13 mouse cellular contexts compared by ENCODE assay signal in the genomic region with DNA sequence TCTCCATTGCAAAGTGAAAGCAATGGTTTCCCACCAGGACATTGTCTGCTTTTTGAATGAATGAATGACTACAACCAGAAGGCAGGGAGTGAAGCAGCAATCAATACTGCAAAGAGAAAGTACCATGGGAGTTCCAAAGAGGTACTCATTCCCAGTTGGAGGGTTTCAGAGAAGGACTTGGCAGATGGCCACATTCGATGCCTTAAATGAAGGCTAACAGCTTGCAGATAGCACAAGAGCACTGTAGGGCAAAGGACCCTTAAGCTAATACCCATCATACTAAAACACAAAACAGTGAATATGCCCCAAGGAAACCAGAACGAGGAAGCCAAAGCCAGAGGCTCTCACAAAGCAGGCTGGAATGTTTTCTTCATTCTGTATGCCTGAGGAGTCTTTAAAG.
"Had no signal": no experiment of that assay in that cellular context is flagged by ENCODE, and none has a peak within 500 bp of the region (broad histone marks: within the 10 kb centered on the region; RNA-seq: fewer than 3 reads in every experiment).

No protein-coding gene starts in this region.

- H3K4me1 ChIP-seq: kidney, embryonic 15.5 days; limb, embryonic 13.5 days; midbrain, embryonic 10.5 days; neural tube, embryonic 15.5 days had no signal

- H3K36me3 ChIP-seq: kidney, embryonic 15.5 days; limb, embryonic 13.5 days; midbrain, embryonic 10.5 days; neural tube, embryonic 15.5 days had no signal

- H3K4me2 ChIP-seq: kidney, embryonic 15.5 days; limb, embryonic 13.5 days; neural tube, embryonic 15.5 days had no signal

- H3K27ac ChIP-seq: kidney, embryonic 15.5 days; limb, embryonic 13.5 days; liver, embryonic 14.5 days; midbrain, embryonic 10.5 days; neural tube, embryonic 15.5 days; stomach, postnatal 0 days had no signal

- DNase-seq: kidney, adult 2 months; kidney, postnatal 14 days; left cerebral cortex, postnatal 4 days; midbrain, embryonic 14.5 days; right cerebral cortex, adult 18-20 months; thymus, postnatal 4 days had no signal

- H3K4me3 ChIP-seq: kidney, embryonic 15.5 days; limb, embryonic 13.5 days; midbrain, embryonic 10.5 days; myocyte; neural tube, embryonic 15.5 days had no signal

- H3K9me3 ChIP-seq: kidney, embryonic 15.5 days; limb, embryonic 13.5 days; midbrain, embryonic 10.5 days; neural tube, embryonic 15.5 days had no signal

- H3K27me3 ChIP-seq: kidney, embryonic 15.5 days; limb, embryonic 13.5 days; neural tube, embryonic 15.5 days had no signal

- H3K9ac ChIP-seq: kidney, embryonic 15.5 days; limb, embryonic 13.5 days; liver, embryonic 14.5 days; neural tube, embryonic 15.5 days had no signal
